Mouse (Mus musculus) CD4-positive, CD25-positive, alpha-beta regulatory T cell, adult 4 months (primary cell): ENCODE data around the gene Nek8. TPM values are rescaled to one million over a fixed set of nuclear protein-coding genes. Genes with fewer than 3 reads are reported as not detected.

Source experiments
- ATAC-seq: one replicate; pipeline ENCODE4 v1.8.0; 2017
- polyA plus RNA-seq, 2 experiments: library from polyadenylated mRNA; unstranded; fragments of 100-300 nt; shearing (Covaris generic); gene quantifications; one replicate each; pipeline ENCODE4 v1.2.1; 2017

Nek8 gene
- polyA plus RNA-seq, 2 experiments from 2014 or later: 10.4 to 12.2 TPM

GRCm38 (mm10) chr11:78182961-78183844 is 6.7 kb upstream of the Nek8 start, which contains the start of gene Rpl23a:
TSS of gene Rpl23a (minus strand) at chr11:78183584.
- ATAC-seq: peak; percentile 96

- no peak for ATAC-seq
These were observed 6.0 kb upstream of the Nek8 start for GRCm38 (mm10) chr11:78182450-78182849.

DNA sequence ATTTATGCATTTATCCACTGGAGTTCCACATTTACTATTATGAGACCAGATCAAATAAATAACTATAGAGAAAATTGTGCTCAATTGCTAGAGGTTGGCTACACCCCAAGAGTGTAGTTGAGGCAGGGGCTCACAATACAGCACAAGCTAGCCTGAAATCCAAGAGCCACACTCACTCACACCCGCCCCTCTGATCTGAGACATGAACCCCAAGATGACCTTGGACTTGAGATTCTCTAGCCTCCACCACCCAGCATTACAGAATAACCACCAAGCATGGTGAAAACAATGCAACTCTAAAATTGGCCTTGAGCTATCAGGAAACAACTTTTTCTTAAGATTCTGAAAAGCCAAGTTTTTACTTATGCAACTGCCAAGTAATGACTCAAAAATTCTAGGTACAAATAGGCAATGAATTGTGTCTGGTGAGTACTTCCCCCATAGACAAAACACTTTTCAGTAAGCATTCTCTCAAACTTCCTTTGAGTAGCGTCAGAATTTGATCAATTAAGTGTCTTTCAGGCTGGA is 5.4 kb upstream of the Nek8 start:
- ATAC-seq: no peak

DNA sequence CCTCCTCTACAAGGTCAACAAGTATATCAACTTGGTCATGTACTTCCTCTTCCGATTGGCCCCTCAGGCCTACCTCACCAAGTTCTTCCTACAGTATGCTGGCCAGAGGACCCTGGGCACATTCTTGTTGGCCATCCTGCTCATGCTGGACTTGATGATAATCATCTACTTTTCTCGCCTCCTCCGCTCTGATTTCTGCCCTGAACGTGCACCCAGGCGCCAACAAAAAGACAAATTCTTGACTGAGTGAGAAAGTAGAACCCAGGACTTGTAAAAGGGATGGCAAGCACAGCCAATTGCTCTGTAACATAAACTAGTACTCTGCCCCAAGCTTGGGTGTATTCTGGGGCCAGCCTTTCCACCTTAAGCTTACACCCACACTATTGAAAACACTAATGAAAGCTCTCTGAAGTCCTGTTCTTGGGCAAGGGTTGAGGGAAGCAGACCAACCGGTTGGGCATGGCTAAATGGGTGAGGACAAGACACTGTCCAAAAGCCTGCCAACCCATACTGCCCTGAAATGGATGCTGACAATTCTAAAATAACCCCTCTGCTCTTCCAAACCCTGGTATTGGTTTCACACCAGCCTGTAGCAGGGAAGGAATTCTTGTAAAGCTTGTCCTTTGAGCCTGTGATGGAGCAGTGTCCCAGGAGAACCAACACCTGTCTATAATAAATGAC is 3.7 kb upstream of the Nek8 start:
- ATAC-seq: no peak

DNA sequence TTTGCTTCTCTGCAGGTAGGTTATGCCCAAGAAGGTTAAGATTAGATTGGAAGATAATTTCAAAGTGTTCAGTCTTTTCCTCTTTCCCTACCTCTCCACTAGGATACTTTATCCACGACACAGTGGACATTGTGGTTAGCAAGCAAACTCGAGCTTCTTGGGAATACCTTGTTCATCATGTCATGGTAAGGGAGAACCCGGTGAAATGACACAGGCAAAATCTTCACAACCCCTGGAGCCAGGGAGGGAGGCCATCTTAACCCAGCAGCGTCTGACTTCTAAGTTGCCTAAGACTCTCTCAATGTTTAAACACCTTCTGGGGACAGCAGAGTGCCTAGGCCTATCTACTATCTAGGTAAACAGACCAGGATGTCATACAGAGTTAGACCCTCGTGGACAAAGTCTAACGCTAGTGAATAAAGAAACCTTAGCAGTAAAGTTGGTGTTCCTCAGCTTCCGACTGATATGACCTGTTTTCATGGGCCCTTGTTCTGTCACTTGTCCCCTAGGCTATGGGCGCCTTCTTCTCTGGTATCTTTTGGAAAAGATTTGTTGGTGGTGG is 3.0 kb upstream of the Nek8 start:
- no peak for ATAC-seq

DNA sequence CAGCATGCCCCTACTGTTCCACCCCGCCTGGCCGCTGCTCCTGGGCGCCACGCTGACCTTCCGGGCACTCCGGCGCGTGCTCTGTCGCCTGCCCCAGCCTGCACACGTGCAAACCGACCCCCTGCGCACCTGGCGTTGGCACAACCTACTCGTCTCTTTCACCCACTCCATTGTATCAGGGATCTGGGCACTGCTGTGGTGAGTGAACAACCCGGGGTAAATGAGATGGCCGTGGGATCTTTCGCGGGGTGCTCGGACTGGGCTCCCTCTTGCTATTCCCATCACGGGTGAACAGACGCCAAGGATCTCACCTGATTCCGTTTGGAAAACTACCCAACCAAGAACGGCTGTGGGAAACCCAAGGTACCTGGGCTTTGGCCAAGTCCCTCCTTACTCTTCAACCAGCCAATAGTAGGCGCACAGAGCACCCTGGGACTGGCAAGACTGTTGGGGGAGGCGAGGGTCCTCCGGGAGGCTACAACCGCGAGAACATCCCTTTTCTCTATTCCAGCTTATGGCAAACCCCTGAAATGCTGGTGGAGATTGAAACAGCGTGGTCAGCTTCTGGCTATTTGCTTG is 2.5 kb upstream of the Nek8 start:
- ATAC-seq: no peak

- peak; percentile 59 for ATAC-seq
These were observed 1.7 kb upstream of the Nek8 start for GRCm38 (mm10) chr11:78177903-78178858.

DNA sequence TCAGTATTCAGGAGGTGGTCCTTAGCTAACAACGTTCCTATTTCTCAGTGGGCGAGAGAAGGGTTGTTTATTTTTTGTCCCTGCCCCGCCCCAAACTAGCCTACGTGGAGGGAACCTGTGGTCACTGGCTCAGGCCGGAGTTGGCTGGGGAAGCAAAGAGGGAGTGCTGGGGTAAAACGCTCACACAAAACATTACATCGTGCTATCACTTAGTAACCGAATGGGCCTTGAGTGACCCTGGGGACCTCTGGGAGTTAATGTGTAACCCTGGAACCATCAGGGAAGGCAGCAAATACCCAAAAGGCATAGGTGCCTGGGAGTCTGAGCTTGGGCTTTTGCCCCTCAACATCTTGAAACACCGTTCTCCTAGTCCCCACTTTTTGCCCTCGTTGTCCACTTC is 962 bp upstream of the Nek8 start:
- ATAC-seq: no peak

DNA sequence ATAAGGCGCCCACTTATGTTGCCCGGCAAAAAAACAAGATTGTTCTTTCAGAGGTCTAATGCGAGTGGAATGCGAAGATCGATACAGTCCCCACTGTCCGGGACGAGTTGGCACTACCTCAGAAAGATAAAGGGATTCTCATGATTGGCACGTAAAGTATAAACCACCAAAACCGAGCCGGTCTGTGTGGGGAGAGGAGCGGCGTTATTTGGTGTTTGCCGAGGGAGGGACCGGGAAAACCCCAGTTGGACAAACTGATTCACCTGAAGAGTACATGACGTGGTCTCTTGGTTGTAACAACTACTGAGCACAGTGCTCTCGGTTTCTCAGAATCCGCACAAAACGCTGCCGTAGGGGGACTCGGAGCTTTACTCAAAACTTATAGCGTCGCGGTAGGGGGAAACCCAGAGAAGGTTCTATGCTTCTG is 443 bp upstream of the Nek8 start:
- peak; percentile 32 for ATAC-seq

DNA sequence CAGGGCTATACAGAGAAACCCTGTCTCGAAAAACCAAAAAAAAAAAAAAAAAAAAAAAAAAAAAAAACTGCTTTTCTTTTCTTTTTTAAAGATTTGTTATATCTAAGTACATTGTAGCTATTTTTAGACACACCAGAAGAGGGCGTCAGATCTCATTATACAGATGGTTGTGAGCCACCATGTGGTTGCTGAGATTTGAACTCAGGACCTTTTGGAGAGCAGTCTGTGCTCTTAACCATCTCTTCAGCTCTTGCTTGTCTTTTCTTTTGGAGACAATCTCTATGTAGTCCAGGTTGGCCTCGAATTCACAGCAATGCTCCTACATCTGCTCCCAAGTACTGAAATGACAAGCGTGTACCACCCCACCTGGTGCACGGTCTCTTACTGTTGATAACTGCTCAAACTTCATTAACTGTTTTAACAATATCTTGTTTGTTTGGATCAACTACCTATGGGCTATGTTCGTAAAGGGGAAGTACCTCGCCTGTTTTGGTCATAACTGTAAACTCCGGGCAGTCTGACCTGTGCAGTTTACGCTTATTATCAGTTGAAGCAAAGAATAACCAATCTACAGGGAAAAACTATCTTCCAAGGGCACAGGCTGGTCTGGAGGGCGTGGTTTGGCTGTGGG is 589 bp downstream of the Nek8 start:
- no peak for ATAC-seq

DNA sequence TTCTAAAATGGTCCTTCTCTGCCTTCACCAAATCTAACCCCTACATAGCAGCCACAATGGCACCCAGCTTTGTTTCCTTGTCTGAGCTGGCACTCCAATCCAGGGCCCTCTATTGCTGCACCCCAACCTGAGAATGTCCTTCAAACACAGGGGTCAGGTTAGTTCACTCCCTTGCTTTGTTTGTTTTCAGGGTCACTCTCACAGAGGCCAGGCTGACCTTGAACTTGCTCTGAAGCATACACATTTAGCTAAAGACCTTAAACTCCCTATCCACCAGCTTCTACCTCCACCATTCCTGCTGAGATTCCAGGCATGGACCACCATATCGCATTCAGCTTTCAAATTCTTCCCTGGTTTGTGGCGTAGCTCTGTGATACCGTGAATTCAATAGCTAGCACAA is 2.0 kb downstream of the Nek8 start:
- ATAC-seq: no peak

DNA sequence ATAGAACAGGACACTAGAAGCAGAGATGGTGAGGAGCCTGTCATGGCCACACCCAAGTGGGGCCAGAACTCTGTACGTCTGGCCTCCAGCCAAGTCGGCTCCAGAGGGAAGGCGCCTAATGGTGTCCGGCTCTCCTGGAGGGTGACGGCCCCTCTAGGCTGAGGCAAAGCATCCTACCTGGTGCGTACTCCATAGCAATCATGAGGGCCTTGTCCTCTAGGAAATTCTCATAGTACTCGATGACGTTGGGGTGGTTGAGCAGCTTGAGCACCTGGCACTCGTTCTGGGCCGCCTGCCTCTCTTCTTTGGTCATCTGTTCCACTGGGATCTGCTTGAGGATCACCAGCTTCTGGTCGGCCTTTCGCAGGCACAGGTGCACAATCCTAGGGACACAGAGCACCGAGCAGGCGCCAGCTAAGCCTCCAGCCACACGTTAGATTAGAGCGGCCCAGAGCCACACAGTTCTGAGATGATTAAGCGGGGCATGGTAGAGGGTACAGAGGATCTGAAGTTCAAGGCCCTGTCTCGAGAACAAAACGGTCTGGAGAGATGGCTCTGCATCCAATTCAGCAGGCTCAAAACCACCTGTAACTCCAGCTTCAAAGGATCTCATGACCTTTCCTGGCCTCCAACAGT is 3.6 kb downstream of the Nek8 start:
- no peak for ATAC-seq

GRCm38 (mm10) chr11:78172034-78172747 is 4.3 kb downstream of the Nek8 start:
- no peak for ATAC-seq

- ATAC-seq: no peak
These were observed 5.1 kb downstream of the Nek8 start for GRCm38 (mm10) chr11:78171328-78171727.

- no peak for ATAC-seq
These were observed 6.2 kb downstream of the Nek8 start for GRCm38 (mm10) chr11:78170306-78170705.

DNA sequence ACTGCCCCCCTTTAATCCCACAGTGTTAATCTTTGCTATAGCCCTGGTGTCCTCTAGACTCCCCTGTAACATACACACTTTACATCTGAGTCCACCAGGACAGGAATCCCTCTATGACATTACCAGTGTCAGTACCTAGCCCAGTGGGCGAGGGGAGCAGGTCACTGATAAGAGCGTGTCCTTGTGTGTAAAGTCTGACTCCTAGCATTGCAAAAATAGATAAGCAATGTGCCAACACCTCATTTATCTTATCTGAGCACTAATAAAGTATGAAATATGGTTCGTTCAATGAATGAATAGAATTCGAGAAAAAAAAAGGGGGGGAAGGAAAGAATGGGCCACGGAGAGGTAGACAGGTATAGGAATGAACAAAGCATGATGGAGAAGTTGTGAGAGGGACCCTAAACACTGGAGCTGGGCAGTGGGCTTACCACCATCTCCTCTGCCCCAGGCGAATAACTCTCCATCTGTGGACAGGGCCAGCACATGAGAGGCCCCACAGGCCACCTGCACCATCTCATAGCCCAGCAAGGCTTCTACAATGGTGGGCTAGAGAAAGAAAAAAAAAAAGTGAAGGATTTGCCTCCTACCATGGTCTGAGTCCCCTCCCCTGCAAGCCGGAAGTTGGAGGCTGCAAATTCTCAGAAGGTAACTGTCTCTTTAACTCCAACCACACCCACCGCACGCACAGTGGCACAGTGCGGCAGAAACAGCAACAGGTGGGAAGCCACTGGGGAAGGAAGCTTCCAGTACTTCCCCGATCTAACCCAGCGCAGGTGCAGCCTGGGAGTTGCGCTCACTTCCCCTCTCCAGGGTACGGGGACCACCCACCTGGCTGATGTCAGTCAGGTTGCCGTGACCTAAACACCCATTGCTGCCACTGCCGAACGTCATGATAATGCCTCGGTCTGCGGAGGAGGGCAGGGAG is 7.7 kb downstream of the Nek8 start:
- peak; percentile 80 for ATAC-seq

DNA sequence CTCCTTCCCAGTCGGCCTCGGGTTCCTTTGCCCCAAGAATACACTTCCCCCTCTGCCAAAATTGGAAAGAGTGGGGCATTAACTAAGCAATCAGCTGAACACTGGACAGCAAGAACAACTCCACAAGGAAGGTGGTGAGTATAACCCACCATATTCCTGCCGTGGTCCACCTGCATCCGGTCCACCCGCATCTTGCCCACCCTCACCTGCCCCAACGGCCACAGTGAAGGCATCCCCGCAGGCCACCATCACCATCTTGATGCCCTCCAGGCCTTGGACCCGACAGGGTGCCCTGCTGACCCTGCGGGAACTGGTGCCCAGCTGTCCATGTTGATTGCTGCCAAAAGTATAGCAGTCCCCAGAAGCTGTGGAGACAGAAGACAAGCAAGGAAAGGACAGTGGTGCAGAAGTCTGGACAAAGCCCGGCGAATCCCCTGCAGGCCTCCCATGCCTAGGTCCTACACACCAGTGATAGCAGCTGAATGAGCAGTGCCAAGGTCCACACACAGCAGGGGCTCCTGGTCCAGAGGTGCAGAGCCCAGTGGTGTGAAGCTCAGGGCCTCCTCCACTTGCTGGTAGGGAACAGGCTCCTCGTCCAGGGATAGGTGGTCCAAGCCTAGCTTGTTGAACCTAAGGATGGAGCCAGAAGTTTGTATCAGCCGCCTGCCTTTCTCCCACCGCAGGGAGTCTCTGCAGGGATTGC is 9.1 kb downstream of the Nek8 start:
- no peak for ATAC-seq

- ATAC-seq: no peak
These were observed 9.8 kb downstream of the Nek8 start for GRCm38 (mm10) chr11:78166640-78167039.
